Mouse (Mus musculus) kidney, adult 2 months (tissue): ENCODE measurements around the gene Rgs1.

Experiments
- CTCF ChIP-seq: fragments of 200-500 bp; conservative IDR thresholded peaks from 2 replicates; pipeline ENCODE4 v1.5.1; 2011; ENCODE audit warnings: low read depth, mild to moderate bottlenecking, control low read depth, low read length, moderate library complexity, mixed read lengths; ENCODE audit not compliant: insufficient read depth, insufficient read length
- POLR2A ChIP-seq: fragments of 200-500 bp; IDR thresholded peaks from one replicate; pipeline ENCODE4 v1.6.1; 2011; ENCODE audit warnings: low read depth, low read length, control low read depth

GRCm38 (mm10) chr1:144256556-144257331 is 7.7 kb upstream of the Rgs1 start:
- TF ChIP-seq CTCF, result no peak
- TF ChIP-seq POLR2A, result no peak
